Mouse (Mus musculus): ENCODE results near the gene Oser1. TPM values are rescaled to one million over a fixed set of nuclear protein-coding genes. Genes with fewer than 3 reads are reported as not detected.
"Not testable (repeated sequence)": the region's sequence is repeated elsewhere in the genome, so short reads cannot be mapped to it uniquely, and the experiment has no call there.

Oser1 gene
- 10 to 100 TPM; 21.0 to 21.6 TPM for total RNA-seq (2021)

- intact Hi-C loops (cut with DNase I), result no loop called here
- DNase-seq (ENCODE audit: low spot score), result no peak
These were observed at the start of gene Oser1 for GRCm38 (mm10) chr2:163424597-163424996. Oser1 (minus strand) TSS chr2:163424697.

DNA sequence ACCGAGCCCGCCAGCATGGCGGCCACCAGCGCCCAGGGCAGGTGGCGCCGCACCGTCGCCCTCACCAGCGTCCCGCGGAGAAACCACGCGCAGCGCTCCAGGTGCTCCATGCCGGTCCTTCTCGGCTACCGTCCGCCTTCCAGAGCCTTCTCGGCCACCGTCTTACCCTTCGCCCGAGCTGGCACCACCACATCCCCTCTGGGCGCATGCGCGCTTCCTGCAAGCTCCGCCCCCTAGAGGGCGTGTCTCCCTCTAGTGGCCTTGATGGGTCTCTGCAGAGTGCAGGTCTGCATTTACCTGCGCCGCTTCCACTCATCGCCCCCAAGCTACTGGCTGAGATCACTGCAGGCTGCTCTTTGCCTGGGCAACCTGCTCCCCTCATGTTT lies 48.0 kb upstream of the Oser1 start, which contains the start of gene Fitm2:
TSS of gene Fitm2 (minus strand) at position 164 of the 386 bp plus-strand sequence.
- intact Hi-C loops (cut with DNase I), result loop anchor here (2.0 kb wide), 1 partner anchor 54 kb away; no protein-coding TSS in a partner anchor

GRCm38 (mm10) chr2:163471710-163472465 lies 47.4 kb upstream of the Oser1 start:
- intact Hi-C loops (cut with DNase I), result loop anchor here (2.0 kb wide), 1 partner anchor 53 kb away; no protein-coding TSS in a partner anchor
- no peak for DNase-seq (ENCODE audit: low spot score)

More for the DNA sequence above, 48.0 kb upstream of the Oser1 start, which contains the start of gene Fitm2:
- DNase-seq (ENCODE audit: low spot score), result peak; percentile 84

DNA sequence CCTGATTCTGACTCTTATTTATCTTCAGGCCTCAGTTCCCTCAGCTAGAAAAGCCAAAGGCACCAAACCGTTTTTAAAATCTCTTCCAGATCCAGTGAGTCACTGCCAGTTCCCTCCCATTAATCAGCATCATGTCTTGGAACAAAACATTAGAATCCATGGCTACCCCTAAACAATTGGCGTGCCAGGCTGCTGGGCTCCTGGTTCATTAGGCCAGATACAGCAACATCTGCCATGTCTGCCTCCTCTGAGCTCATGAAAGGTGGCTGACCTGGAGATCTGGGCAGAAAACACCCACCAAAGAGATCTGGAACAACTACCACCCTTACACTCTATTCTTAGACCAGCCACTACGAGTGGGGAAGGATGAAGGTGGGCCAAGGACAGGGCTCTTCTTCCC lies 46.6 kb upstream of the Oser1 start:
- DNase-seq (ENCODE audit: low spot score), result peak; percentile 36
- intact Hi-C loops (cut with DNase I), result no loop called here

DNA sequence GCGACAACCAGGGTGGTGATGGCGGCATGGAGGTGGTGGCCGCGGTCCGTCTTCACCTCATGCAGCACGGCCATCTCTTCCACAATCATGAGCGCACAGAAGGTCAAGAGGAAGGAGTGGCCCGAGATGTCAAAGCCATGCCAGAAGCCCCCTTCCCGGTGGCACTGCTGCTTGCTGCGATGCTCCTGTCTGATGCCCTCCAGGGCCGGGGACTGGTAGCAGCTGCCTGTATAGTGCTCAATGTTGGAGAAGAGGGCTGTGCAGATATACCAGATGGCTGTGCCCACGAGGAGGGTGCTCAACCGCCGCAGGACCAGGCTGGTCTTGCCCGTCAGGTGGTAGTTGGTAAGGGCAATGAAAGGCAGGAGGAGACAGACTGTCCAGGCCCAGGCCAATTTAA lies 45.2 kb upstream of the Oser1 start:
- no peak for DNase-seq (ENCODE audit: low spot score)
- intact Hi-C loops (cut with DNase I), result no loop called here

DNA sequence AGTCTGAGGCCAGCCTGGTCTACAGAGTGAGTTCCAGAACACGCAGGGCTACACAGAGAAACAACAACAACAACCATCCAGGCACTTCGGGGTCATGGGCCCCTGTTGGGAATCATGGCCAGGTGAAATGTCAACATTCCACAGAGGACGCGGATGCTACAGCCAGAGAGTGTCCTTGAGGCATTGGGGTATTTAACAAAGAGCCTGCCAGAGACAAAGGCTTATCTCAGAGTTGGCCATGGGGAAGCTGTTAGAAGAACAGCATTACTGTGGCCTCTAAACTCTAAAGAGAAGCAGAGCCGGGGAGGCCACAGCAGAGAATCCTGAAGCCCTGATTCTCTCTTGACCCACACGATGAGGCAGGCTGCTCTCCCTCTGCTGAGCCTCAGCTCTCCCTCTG lies 44.4 kb upstream of the Oser1 start:
- intact Hi-C loops (cut with DNase I), result no loop called here
- DNase-seq (ENCODE audit: low spot score), result no peak

DNA sequence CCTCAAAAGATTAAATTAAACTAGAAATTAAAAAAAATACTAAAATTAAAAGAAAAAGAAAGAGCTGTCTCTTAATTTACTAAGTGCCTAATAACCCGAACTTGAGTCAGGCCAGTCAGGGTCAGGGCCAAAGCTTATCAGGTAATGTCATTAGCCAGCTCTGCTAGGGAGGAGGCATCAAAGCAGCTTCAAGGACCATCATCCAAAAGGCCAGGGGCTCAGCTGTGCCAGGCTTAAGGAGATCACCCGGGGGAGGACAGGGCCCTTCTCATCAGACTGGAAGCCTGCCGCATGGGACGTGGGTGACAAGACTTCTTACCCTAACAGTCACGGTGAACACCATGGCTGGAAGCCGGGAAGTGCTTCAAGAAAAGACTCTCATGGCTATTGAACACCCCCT lies 43.1 kb upstream of the Oser1 start:
- DNase-seq (ENCODE audit: low spot score), result no peak
- intact Hi-C loops (cut with DNase I), result no loop called here

- no peak for DNase-seq (ENCODE audit: low spot score)
These were observed 42.3 kb upstream of the Oser1 start for GRCm38 (mm10) chr2:163466771-163467170.

DNA sequence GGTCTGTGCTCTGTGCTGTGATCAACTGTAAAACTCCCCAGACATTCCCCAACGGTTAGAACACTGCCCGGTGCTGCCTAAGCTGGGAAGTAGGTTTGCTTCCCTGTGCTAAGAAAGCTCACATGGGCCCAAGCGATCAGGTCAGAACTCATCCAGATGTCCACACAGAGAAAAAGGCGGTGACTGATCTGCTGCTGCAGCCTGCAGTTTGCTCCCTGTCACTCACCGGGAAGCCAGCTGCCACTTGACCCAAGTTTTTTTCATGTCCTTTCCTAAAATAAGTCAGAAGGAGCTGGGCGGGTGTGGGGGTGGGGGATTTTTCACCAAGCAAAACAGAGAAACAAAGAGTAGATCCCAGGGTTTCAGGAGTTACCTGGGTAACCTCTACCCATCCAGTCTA lies 40.1 kb upstream of the Oser1 start:
- intact Hi-C loops (cut with DNase I), result no loop called here

More at GRCm38 (mm10) chr2:163466771-163467170, 42.3 kb upstream of the Oser1 start:
- intact Hi-C loops (cut with DNase I), result no loop called here

GRCm38 (mm10) chr2:163463998-163464397 lies 39.5 kb upstream of the Oser1 start:
- DNase-seq (ENCODE audit: low spot score), result no peak
- intact Hi-C loops (cut with DNase I), result no loop called here

More for the DNA sequence above, 40.1 kb upstream of the Oser1 start:
- no peak for DNase-seq (ENCODE audit: low spot score)

DNA sequence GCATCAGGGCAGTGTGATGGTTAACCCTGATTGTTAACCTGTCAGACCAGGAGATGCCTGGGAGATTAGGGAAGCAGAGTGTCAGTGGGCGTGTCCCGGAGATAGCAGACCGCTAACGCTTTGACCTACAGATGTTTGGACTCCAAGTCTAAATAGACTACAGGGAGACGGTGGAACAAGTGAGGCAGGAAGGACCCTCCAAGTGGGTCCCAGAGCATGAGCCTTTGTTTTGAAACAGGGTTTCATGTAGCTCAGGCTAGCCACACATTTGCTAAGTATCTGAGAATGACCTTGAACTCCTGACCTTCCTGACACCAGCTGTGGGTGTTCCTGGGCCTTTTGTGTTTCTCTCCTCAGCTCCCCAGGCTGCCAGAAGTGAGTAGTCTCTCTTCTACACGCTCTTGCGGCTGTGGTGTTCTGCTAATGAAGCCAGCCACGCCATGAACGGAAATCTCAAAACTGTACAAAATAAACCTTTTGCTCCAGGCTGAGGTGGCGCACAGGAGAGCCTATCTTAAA lies 38.8 kb upstream of the Oser1 start:
- intact Hi-C loops (cut with DNase I), result no loop called here
- no peak for DNase-seq (ENCODE audit: low spot score)

DNA sequence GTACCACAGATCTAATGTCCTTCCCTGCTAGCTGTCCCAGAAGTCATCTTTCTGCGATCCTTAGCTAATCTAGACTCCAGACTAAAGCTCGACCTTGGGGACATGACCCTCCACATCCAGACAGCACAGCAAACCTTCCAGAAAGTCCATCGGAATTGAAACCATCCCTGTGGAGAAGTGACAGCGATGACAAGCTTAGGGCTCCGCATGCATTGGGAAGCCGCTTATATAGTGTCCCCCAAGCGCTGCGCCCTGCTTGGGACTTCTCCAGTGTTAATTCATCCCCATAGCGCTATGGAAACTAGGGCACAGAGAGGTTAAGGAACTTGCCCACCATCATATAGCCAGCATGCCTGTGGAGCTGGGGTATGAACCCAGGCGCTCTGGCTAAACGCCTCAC lies 38.3 kb upstream of the Oser1 start:
- no peak for DNase-seq (ENCODE audit: low spot score)
- intact Hi-C loops (cut with DNase I), result no loop called here

DNA sequence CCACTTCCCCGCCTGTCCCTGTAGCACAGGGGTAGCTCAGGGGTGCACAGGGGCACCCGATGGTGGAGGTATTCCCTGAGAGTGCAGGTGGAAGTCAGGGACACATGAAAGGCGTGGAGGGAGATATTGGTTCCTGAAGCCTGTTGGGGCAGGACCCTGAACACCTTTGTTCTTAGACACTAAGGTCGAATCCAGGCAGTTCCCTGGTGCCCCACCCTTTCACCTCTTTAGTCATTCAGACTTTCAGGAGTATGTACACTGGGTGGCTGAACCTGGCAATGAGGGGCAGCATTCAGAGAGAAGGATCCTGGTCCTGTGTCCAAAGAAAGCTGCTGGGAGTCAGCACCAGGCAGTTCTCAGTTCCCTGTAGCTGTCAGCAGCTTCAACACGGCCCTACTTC lies 37.9 kb upstream of the Oser1 start:
- DNase-seq (ENCODE audit: low spot score), result no peak
- intact Hi-C loops (cut with DNase I), result no loop called here

GRCm38 (mm10) chr2:163461307-163461706 lies 36.8 kb upstream of the Oser1 start:
- DNase-seq (ENCODE audit: low spot score); intact Hi-C loops (cut with DNase I): not testable (repeated sequence)

- intact Hi-C loops (cut with DNase I), result no loop called here
- DNase-seq (ENCODE audit: low spot score), result no peak
These were observed 36.1 kb upstream of the Oser1 start for GRCm38 (mm10) chr2:163460622-163461021.

DNA sequence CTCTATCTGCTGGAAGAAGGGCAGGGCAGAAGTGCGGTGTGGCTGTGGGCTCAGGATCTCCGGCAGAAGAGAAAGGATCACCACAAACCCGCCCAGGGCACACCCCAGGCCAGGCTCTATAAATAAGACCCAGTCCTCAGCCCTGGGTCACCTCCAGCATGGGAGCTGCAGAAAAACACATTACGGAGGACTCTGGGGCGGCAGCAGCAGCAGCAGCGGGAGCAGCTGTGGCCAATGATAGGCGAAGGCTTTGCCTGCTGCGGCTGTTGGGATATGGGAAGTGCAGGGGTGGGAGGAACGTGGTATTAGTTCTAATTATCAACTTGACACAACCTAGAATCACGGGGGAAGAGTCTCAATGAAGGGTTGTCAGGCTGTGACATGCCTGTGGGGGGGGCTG lies 34.9 kb upstream of the Oser1 start:
- DNase-seq (ENCODE audit: low spot score), result no peak
- intact Hi-C loops (cut with DNase I), result no loop called here

DNA sequence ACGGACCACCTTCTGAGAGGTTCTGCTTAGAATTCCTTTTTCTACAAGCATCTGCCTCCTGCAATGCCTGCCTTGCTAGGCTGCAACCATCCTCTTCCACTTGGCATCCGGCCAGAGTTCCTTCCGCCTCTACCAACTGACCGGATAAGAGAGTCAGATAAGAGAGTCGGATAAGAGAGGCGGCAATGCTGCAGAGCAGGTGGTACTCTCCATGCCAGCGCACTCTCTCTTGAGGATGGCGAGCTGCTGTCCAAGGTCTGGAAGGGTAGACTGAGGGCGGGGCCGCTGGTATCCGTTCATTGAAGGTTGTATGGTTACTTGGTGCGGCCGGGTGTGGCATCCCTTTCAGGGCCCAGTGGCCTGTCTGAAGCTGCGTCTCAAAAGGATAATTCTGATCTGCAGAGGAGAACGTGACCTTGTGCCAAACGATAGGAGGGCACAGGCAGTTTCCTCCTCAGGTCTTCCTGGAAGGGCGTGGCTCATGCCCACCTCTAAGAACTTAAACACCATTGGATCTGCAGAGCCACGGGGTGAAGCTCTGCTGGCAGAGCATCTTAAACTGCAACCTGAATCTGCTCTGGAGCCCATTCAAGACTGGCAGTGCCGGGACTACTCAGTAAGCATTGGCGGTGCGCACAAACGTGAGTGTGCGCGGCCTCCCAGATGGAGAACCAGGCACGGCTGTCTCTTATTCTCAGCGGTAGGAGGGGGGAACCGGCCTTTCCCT lies 34.2 kb upstream of the Oser1 start:
- no peak for DNase-seq (ENCODE audit: low spot score)
- intact Hi-C loops (cut with DNase I), result no loop called here

GRCm38 (mm10) chr2:163453378-163453777 lies 28.9 kb upstream of the Oser1 start:
- intact Hi-C loops (cut with DNase I), result no loop called here
- no peak for DNase-seq (ENCODE audit: low spot score)

GRCm38 (mm10) chr2:163452738-163453137 lies 28.2 kb upstream of the Oser1 start:
- intact Hi-C loops (cut with DNase I), result no loop called here
- no peak for DNase-seq (ENCODE audit: low spot score)

DNA sequence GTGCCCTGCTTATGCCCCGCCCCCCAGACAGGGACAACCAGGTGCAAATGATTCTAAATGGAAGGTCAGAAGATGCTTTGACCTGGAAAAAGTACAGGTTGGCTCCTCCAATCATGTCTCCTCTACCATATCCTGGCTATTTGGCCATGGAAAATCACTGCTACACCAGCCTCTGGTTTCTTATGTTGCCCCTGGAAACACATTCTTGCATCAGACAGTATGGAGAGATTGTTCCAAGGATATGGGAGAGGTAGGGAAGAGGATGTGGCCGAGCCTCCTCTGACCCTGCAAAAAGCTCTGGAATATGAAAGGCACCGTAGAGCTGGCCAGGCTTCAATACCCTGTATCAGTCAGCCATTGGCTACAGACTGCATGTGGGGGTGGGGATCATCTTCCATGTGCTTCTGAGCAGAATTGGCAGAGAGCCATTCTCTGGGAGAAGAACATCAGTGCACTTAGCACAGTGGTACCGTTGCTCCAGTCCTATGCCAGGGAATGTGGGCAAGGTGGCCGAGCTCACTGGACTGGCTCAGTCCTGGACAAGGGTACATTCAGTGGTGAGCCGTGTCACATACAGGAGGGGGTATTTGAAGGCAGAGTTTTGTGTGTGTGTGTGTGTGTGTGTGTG lies 26.3 kb upstream of the Oser1 start:
- intact Hi-C loops (cut with DNase I), result no loop called here

More for the DNA sequence above, 26.3 kb upstream of the Oser1 start:
- DNase-seq (ENCODE audit: low spot score), result no peak

Measured in heart, postnatal 25 days (tissue).